Mouse (Mus musculus): ENCODE measurements at regions not wholly inside any gene's neighbourhood (a gene's known extent, or its start where the extent isn't known, plus 50 kb on each side); places are given as distances from the start of the nearest gene placed in this dataset.

GRCm38 (mm10) chr10:118087570-118088340 is 53.9 kb upstream of the Mdm1 start:
- H3K4me3 ChIP-seq (ENCODE audit: insufficient read depth, low read length): no peak overlapping the region
- peaks cover 38% of the 10 kb centered on the region for H3K4me1 ChIP-seq (ENCODE audit: control insufficient read depth, insufficient read depth, low read length)
- H3K27ac ChIP-seq (ENCODE audit: insufficient read depth, low read depth, low read length): no peak overlapping the region
- no peak for TF ChIP-seq CTCF (IDR thresholded peaks at IDR 0.05; ENCODE audit: low read depth, low read length)

- TF ChIP-seq CTCF (IDR thresholded peaks at IDR 0.05; ENCODE audit: low read depth, low read length) (no peak), POLR2A (IDR thresholded peaks at IDR 0.05; ENCODE audit: borderline replicate concordance, low read depth, low read length) (no peak)
- no peak overlapping the region for H3K27ac ChIP-seq (ENCODE audit: insufficient read depth, low read depth, low read length)
- peaks cover 35% of the 10 kb centered on the region for H3K4me1 ChIP-seq (ENCODE audit: control insufficient read depth, insufficient read depth, low read length)
- H3K4me3 ChIP-seq (ENCODE audit: insufficient read depth, low read length): no peak overlapping the region
Measured at GRCm38 (mm10) chr10:118088499-118088898, 53.1 kb upstream of the Mdm1 start.

- Histone ChIP-seq H3K27ac (ENCODE audit: insufficient read depth, low read depth, low read length) (no peak overlapping the region), H3K4me3 (ENCODE audit: insufficient read depth, low read length) (no peak overlapping the region), H3K4me1 (ENCODE audit: control insufficient read depth, insufficient read depth, low read length) (peaks cover 32% of the 10 kb centered on the region)
- TF ChIP-seq POLR2A (IDR thresholded peaks at IDR 0.05; ENCODE audit: borderline replicate concordance, low read depth, low read length) (no peak), CTCF (IDR thresholded peaks at IDR 0.05; ENCODE audit: low read depth, low read length) (no peak)
Measured at GRCm38 (mm10) chr10:118089879-118090278, 51.7 kb upstream of the Mdm1 start.

- Histone ChIP-seq H3K27ac (ENCODE audit: insufficient read depth, low read depth, low read length) (no peak overlapping the region), H3K4me1 (ENCODE audit: control insufficient read depth, insufficient read depth, low read length) (peaks cover 33% of the 10 kb centered on the region), H3K4me3 (ENCODE audit: insufficient read depth, low read length) (no peak overlapping the region)
- TF ChIP-seq POLR2A (IDR thresholded peaks at IDR 0.05; ENCODE audit: borderline replicate concordance, low read depth, low read length) (no peak), CTCF (IDR thresholded peaks at IDR 0.05; ENCODE audit: low read depth, low read length) (no peak)
Measured at GRCm38 (mm10) chr10:118091476-118091875, 50.1 kb upstream of the Mdm1 start.
